Mouse (Mus musculus) stomach, embryonic 14.5 days (tissue): ENCODE results near the gene AA467197. TPM values are rescaled to one million over a fixed set of nuclear protein-coding genes. Genes with fewer than 3 reads are reported as not detected.

Source experiments
- ATAC-seq: fragments of 200-750 bp; cut with Nextera tagmentation; 2 replicates; pipeline ENCODE4 v1.8.0; 2017; ENCODE audit warnings: low read depth, moderate TSS enrichment; ENCODE audit not compliant: insufficient number of reproducible peaks, insufficient read depth, low FRiP score
- H3K27ac ChIP-seq: fragments of 300-500 bp; sonication (generic); 2 replicates; pipeline ENCODE4 v1.5.1; 2014; ENCODE audit warnings: mild to moderate bottlenecking, low read length, moderate library complexity, mixed read lengths
- H3K27me3 ChIP-seq: fragments of 300-500 bp; sonication (generic); 2 replicates; pipeline ENCODE4 v1.6.1; 2014; ENCODE audit warnings: low read length, control low read depth, mixed read lengths; ENCODE audit not compliant: control insufficient read depth, insufficient read depth
- H3K36me3 ChIP-seq: fragments of 300-500 bp; sonication (generic); 2 replicates; pipeline ENCODE4 v1.6.1; 2014; ENCODE audit warnings: mild to moderate bottlenecking, control low read depth, low read length, moderate library complexity, mixed read lengths; ENCODE audit not compliant: control insufficient read depth, insufficient read depth
- H3K4me1 ChIP-seq: fragments of 300-500 bp; sonication (generic); 2 replicates; pipeline ENCODE4 v1.6.1; 2014; ENCODE audit warnings: low read length, control low read depth, mixed read lengths; ENCODE audit not compliant: control insufficient read depth, insufficient read depth
- H3K4me2 ChIP-seq: fragments of 300-500 bp; sonication (generic); replicated peaks from 2 replicates; pipeline ENCODE4 v1.6.1; 2014; ENCODE audit warnings: low read depth, low read length, control low read depth
- H3K4me3 ChIP-seq: fragments of 300-500 bp; sonication (generic); 2 replicates; pipeline ENCODE4 v1.5.1; 2014; ENCODE audit warnings: low read depth, low read length, control low read depth
- H3K9ac ChIP-seq: fragments of 300-500 bp; sonication (generic); replicated peaks from 2 replicates; pipeline ENCODE4 v1.6.1; 2014; ENCODE audit warnings: low read depth, mild to moderate bottlenecking, control low read depth, low read length, moderate library complexity, mixed read lengths
- H3K9me3 ChIP-seq: fragments of 300-500 bp; sonication (generic); 2 replicates; pipeline ENCODE4 v1.6.1; 2016; ENCODE audit warnings: low read depth, low read length, control low read depth; ENCODE audit not compliant: control insufficient read depth
- WGBS: fragments of 180-500 bp; shearing (Covaris S2); extraction: QIAGEN DNeasy Blood & Tissue Kit; methylation state at CpG from one replicate; pipeline ENCODE4 v1.1.7; 2014; 5-methylcytosine and 5-hydroxymethylcytosine counted together
- polyA plus RNA-seq: library from polyadenylated mRNA; unstranded; fragments of >200 nt; fragmentation: Nextera tagmentation; extraction: Ambion mirVana; gene quantifications from 2 replicates; pipeline ENCODE4 v1.2.1, GENCODE M21; 2014

Gene AA467197
- polyA plus RNA-seq: 5.5 and 6.8 TPM in 2 replicates

DNA sequence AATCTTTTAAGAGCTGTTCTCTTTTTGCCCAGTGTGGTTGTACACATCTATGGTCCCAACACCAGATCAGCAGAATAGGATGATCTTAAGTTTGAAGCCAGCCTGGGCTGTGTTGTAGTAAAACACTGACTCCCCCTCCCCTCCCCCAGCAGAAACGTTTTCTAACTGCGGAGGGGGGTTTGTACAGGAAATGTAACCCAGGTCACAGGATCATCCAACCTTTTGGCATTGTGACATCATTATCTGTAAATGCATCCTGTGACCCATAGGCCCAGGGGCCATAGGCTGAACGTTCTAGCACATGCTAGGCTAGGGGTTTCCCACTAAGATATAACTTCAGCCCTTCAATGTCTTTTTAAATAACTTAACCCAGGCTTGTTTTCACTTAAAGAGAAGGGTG is at the start of gene AA467197:
TSS of gene AA467197 (plus strand) at position 301 of the 400 bp plus-strand sequence.
- Histone ChIP-seq H3K36me3 (peaks cover 9% of the 10 kb centered on the region; the same call in 1 of the 2 replicates), H3K27me3 (no peaks in the 10 kb centered on the region), H3K4me1 (peaks cover 4% of the 10 kb centered on the region; the same call in 1 of the 2 replicates), H3K9me3 (no peaks in the 10 kb centered on the region), H3K27ac (no peak within 1 kb of the TSS), H3K4me3 (peak within 1 kb of the TSS; percentile 20), H3K4me2 (peak within 1 kb of the TSS; percentile 46), H3K9ac (no peak within 1 kb of the TSS)
- WGBS: 53% methylated on average over 3 of the region's 3 CpGs
- ATAC-seq: no peak

- Histone ChIP-seq H3K27ac (no peak overlapping the region), H3K4me3 (no peak overlapping the region), H3K4me1 (no peaks in the 10 kb centered on the region), H3K4me2 (no peak overlapping the region), H3K9ac (no peak overlapping the region), H3K27me3 (no peaks in the 10 kb centered on the region), H3K9me3 (no peaks in the 10 kb centered on the region), H3K36me3 (no peaks in the 10 kb centered on the region)
- ATAC-seq: no peak
- 85% methylated on average over 8 of the region's 8 CpGs for WGBS
These were observed 48.8 kb upstream of the AA467197 start for GRCm38 (mm10) chr2:122587861-122588519.

DNA sequence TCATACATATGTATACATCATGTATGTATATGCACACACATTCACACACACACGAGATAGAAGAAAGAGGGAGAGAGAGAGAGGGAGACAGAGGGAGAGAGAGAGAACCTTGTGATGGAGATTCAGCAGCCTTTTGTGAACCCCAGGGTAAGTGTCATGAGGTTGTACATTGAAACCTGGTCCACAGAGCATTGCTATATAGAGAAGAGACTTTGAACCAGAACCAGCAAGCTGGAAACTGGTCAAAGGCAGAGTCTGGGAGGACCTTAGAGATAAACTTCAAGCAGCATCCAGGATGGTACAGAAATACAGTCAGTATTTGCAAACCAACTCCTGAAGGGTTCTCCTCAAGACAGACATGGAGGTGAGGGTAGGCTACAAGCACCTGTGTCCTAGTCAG is 46.4 kb upstream of the AA467197 start:
- Histone ChIP-seq H3K36me3 (no peaks in the 10 kb centered on the region), H3K9ac (no peak overlapping the region), H3K4me3 (no peak overlapping the region), H3K27ac (no peak overlapping the region), H3K4me1 (no peaks in the 10 kb centered on the region), H3K27me3 (no peaks in the 10 kb centered on the region), H3K9me3 (no peaks in the 10 kb centered on the region), H3K4me2 (no peak overlapping the region)
- ATAC-seq: no peak
- whole genome bisulfite sequencing: 95% methylated on average over 1 of the region's 1 CpGs

DNA sequence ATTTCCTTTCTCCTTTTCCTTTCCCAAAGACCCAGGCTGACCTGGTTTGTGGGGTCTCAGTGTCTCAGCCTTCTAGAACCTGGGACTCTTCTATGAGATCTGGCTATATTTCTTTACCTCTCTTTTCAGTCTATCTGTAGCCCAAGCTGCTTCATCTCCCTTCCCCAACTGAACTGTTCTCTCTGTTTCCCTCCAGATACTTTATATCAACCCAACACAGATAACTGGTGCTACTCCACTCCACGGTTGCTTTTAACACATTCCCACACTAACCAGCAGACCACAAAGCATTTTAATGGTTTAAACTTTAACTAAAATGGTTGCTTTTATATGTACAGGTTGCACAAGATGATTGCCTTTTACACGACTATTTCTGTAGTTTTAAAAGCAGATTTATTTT is 45.6 kb upstream of the AA467197 start:
- Histone ChIP-seq H3K4me2 (no peak overlapping the region), H3K36me3 (no peaks in the 10 kb centered on the region), H3K27me3 (no peaks in the 10 kb centered on the region), H3K9ac (no peak overlapping the region), H3K9me3 (no peaks in the 10 kb centered on the region), H3K27ac (no peak overlapping the region), H3K4me1 (no peaks in the 10 kb centered on the region), H3K4me3 (no peak overlapping the region)
- ATAC-seq: no peak
- 52% methylated on average over 2 of the region's 2 CpGs for WGBS

DNA sequence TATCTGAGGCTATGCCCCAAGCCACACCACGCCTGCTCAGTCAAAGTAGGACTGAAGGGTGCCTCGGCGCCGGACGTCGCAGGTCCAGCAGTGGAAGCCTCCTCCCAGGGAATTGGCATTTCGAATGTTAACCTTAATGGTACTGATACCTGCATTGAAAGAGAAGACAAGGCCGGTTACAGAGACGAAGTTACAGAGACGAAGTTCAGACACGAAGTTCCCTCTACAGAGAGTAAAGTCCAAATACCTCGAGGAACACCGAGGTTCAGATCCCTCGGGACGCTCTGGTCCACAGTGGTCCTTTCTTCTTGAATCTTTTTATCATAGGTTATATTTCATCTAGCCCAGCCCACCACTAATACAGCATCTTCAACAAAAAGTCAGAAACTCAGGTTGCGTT is 41.3 kb upstream of the AA467197 start:
- Histone ChIP-seq H3K27me3 (no peaks in the 10 kb centered on the region), H3K4me3 (no peak overlapping the region), H3K27ac (no peak overlapping the region), H3K9me3 (no peaks in the 10 kb centered on the region), H3K4me2 (no peak overlapping the region), H3K36me3 (no peaks in the 10 kb centered on the region), H3K9ac (no peak overlapping the region), H3K4me1 (no peaks in the 10 kb centered on the region)
- no peak for ATAC-seq
- WGBS: 89% methylated on average over 16 of the region's 16 CpGs

GRCm38 (mm10) chr2:122599736-122600135 is 37.0 kb upstream of the AA467197 start:
- ATAC-seq: no peak
- no peaks in the 10 kb centered on the region for H3K36me3 ChIP-seq
- no peak overlapping the region for H3K4me3 ChIP-seq
- no peaks in the 10 kb centered on the region for H3K9me3 ChIP-seq
- 79% methylated on average over 2 of the region's 2 CpGs for WGBS
- H3K27ac ChIP-seq: no peak overlapping the region
- no peak overlapping the region for H3K9ac ChIP-seq
- no peaks in the 10 kb centered on the region for H3K27me3 ChIP-seq
- no peak overlapping the region for H3K4me2 ChIP-seq
- H3K4me1 ChIP-seq: no peaks in the 10 kb centered on the region

DNA sequence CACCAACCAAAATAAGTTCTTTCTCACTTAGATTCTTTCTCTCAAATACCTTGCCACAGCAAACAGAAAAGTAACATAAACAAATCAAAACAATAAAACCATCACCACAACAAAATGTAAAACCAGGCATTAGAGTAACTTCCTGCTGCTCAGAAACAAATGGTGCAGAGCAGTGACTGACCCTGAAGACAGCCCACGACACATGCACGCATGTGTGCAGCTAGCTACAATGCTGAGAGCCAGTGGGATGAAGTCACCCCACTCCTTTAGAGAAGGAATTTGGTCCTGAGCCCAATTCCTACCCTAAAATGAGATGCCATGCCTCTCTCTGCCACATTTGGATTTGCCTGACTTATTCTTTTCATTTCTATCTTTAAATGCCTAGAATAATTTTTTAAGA is 35.4 kb upstream of the AA467197 start:
- H3K36me3 ChIP-seq: no peaks in the 10 kb centered on the region
- no peaks in the 10 kb centered on the region for H3K4me1 ChIP-seq
- ATAC-seq: no peak
- H3K27me3 ChIP-seq: no peaks in the 10 kb centered on the region
- H3K9ac ChIP-seq: no peak overlapping the region
- no peaks in the 10 kb centered on the region for H3K9me3 ChIP-seq
- no peak overlapping the region for H3K27ac ChIP-seq
- no peak overlapping the region for H3K4me2 ChIP-seq
- 81% methylated on average over 2 of the region's 2 CpGs for WGBS
- no peak overlapping the region for H3K4me3 ChIP-seq

- ATAC-seq: no peak
- no peak overlapping the region for H3K4me3 ChIP-seq
- H3K36me3 ChIP-seq: no peaks in the 10 kb centered on the region
- H3K27me3 ChIP-seq: no peaks in the 10 kb centered on the region
- no peak overlapping the region for H3K9ac ChIP-seq
- WGBS: 82% methylated on average over 5 of the region's 5 CpGs
- H3K4me2 ChIP-seq: no peak overlapping the region
- no peak overlapping the region for H3K27ac ChIP-seq
- no peaks in the 10 kb centered on the region for H3K9me3 ChIP-seq
- no peaks in the 10 kb centered on the region for H3K4me1 ChIP-seq
These were observed 31.0 kb upstream of the AA467197 start for GRCm38 (mm10) chr2:122605829-122606228.

- no peak overlapping the region for H3K27ac ChIP-seq
- H3K9ac ChIP-seq: no peak overlapping the region
- no peak for ATAC-seq
- no peak overlapping the region for H3K4me2 ChIP-seq
- H3K27me3 ChIP-seq: no peaks in the 10 kb centered on the region
- H3K4me1 ChIP-seq: no peaks in the 10 kb centered on the region
- no peaks in the 10 kb centered on the region for H3K9me3 ChIP-seq
- H3K4me3 ChIP-seq: no peak overlapping the region
- WGBS: 74% methylated on average over 9 of the region's 9 CpGs
- no peaks in the 10 kb centered on the region for H3K36me3 ChIP-seq
These were observed 28.0 kb upstream of the AA467197 start for GRCm38 (mm10) chr2:122608820-122609219.
